Mouse (Mus musculus) neural tube, embryonic 10.5 days (tissue): ENCODE results near the gene Upk2.

Experiments
- DNase-seq: peaks from one replicate; pipeline ENCODE4 v3.0.0-alpha.2; 2017; ENCODE audit warnings: low spot score; ENCODE audit errors: extremely low spot score

Gene Upk2

GRCm38 (mm10) chr9:44454891-44455220, at the start of gene Upk2:
Upk2 (minus strand) TSS chr9:44454976.
- DNase-seq = no peak

GRCm38 (mm10) chr9:44502006-44502405, 47.2 kb upstream of the Upk2 start:
- peak; percentile 86 for DNase-seq

- DNase-seq = no peak
Observed at GRCm38 (mm10) chr9:44501206-44501879, 46.6 kb upstream of the Upk2 start.

- DNase-seq = no peak
Observed at GRCm38 (mm10) chr9:44500638-44501175, 45.9 kb upstream of the Upk2 start.

- no peak for DNase-seq
Observed at GRCm38 (mm10) chr9:44500163-44500533, 45.4 kb upstream of the Upk2 start.

GRCm38 (mm10) chr9:44499356-44500162, 44.8 kb upstream of the Upk2 start:
- no peak for DNase-seq

GRCm38 (mm10) chr9:44498421-44499355, 43.9 kb upstream of the Upk2 start:
- peak; percentile 87 for DNase-seq

GRCm38 (mm10) chr9:44497624-44498377, 43.0 kb upstream of the Upk2 start:
- no peak for DNase-seq

- DNase-seq = no peak
Observed at GRCm38 (mm10) chr9:44496803-44497461, 42.2 kb upstream of the Upk2 start.

GRCm38 (mm10) chr9:44495810-44496344, 41.1 kb upstream of the Upk2 start:
- no peak for DNase-seq

- no peak for DNase-seq
Observed at GRCm38 (mm10) chr9:44494863-44495809, 40.4 kb upstream of the Upk2 start.

GRCm38 (mm10) chr9:44494261-44494862, 39.6 kb upstream of the Upk2 start:
- DNase-seq = no peak

- no peak for DNase-seq
Observed at GRCm38 (mm10) chr9:44492631-44493461, 38.1 kb upstream of the Upk2 start.

- DNase-seq = no peak
Observed at GRCm38 (mm10) chr9:44491351-44491750, 36.6 kb upstream of the Upk2 start.

GRCm38 (mm10) chr9:44490086-44490967, 35.6 kb upstream of the Upk2 start:
- no peak for DNase-seq

- DNase-seq = no peak
Observed at GRCm38 (mm10) chr9:44489651-44490085, 34.9 kb upstream of the Upk2 start.
